Mouse (Mus musculus): ENCODE data around the gene Glipr1l3. TPM values are rescaled to one million over a fixed set of nuclear protein-coding genes. Genes with fewer than 3 reads are reported as not detected.
"Not testable (repeated sequence)": the region's sequence is repeated elsewhere in the genome, so short reads cannot be mapped to it uniquely, and the experiment has no call there.

Gene Glipr1l3
- total and polyA plus RNA-seq, 3 experiments: not detected

DNA sequence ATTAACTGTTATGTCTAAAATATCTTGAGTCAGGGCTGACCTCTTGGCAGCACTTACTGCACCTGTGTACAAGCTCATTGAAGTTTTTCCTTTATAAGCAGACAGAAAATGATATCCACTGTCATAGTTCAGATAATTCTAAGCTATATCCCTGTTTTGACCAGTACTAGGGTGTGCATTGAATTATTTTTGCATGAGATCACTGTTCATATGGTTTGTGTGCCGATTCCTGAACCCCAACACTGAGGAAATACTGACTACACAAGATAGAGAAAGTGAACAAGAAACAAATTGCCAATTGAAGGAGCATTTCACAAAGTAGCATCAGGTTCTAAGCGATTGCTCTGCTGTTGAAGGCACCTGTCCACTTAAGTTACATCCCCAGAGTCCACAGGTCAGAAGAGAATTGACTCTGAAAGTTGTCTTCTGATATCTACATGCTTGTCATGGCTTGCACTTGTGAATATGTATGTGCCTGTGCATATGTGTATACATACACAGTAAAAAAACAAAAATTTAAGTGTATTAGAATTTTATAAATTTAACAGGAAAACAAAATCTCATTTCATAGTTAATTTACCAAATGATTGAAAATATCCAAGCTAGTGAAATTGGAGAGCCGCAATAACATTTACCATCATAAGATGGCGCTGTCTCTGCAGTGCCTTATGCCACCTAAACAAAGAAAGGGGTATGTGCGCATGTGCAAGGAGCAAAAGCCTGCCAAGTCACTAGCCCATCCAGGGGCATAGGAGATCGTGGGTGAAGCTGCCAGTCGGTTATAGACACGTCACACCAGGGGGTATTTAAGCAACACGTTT, 21.9 kb downstream of the Glipr1l3 start:
- Histone ChIP-seq H3K9me3 (replicated peaks; ENCODE audit: low read length) (no peaks in the 10 kb centered on the region), H3K79me2 (replicated peaks; ENCODE audit: control insufficient read depth, extremely low read depth, insufficient read depth, poor library complexity, severe bottlenecking) (no peaks in the 10 kb centered on the region), H3K27me3 (replicated peaks) (no peaks in the 10 kb centered on the region), H3K4me2 (ENCODE audit: insufficient read depth, low read depth, poor library complexity, severe bottlenecking) (peak overlapping the region; percentile 47), H3K9ac (ENCODE audit: insufficient read depth, low read depth) (no peak overlapping the region), H3K4me3 (replicated peaks in 1 of 3; ENCODE audit: low read depth in 2 of 3, low read length in 2 of 3, poor library complexity in 1 of 3) (no peak overlapping the region), H3K36me3 (replicated peaks in 1 of 2; ENCODE audit: control insufficient read depth in 1 of 2, insufficient read depth in 1 of 2, low read length in 1 of 2) (no peaks in the 10 kb centered on the region), H3K4me1 (ENCODE audit: control insufficient read depth in 1 of 2, insufficient read depth in 2 of 2) (0 out of 4 replicates have a peak, but pooled peaks cover 0 to 2% of the 10 kb centered on the region in 2 experiments), H3K27ac (ENCODE audit: insufficient read depth, low read depth) (no peak overlapping the region)
- dilution Hi-C loops (cut with MboI; ENCODE audit: extremely low pct_ligation_motif_present, extremely low pct_unique_long_range_greater_than_20kb, low sequenced_read_pairs): no loop called here
- in situ Hi-C loops (cut with MboI; ENCODE audit: low pct_ligation_motif_present, low pct_unique_long_range_greater_than_20kb, low sequenced_read_pairs): no loop called here
- TF ChIP-seq CTCF (conservative IDR thresholded peaks at IDR 0.05 in 1 of 2, IDR thresholded peaks at IDR 0.05 in 1 of 2; ENCODE audit: low read depth in 2 of 2, low read length in 2 of 2) (peak; percentile 39 to 65; a peak in 3 of 4 replicates), RCOR1 (conservative IDR thresholded peaks at IDR 0.05; ENCODE audit: low read depth, low read length) (no peak), E2F4 (IDR thresholded peaks at IDR 0.05; ENCODE audit: insufficient replicate concordance, low read depth, low read length) (no peak), SMC3 (IDR thresholded peaks at IDR 0.05; ENCODE audit: low read depth, low read length) (peak; percentile 45), RAD21 (IDR thresholded peaks at IDR 0.05; ENCODE audit: low read depth, low read length) (peak; percentile 47), NRF1 (IDR thresholded peaks at IDR 0.05; ENCODE audit: low read depth, low read length) (peak; percentile 82)
- DNase-seq (ENCODE audit: extremely low read depth): peak; percentile 61

DNA sequence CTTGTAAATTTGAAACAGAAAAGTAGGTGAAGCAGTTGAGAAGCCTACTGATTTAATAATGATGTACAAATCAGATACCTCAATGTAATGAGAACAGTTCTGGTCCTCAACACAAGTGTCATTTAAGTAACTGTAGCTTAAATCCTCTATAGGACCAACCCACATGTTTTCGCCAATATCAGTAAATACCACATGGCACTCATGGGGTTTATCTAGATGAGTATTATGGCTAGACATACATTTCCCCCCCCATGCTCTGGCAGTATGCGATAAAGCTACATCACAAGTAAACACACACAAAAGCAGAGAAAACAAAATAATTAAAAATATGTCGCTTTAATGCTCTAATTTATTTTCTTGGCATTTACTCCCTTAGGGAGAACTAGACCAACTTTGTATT, 27.9 kb downstream of the Glipr1l3 start:
- no peaks in the 10 kb centered on the region for H3K4me1 ChIP-seq (ENCODE audit: control insufficient read depth in 1 of 2, insufficient read depth in 2 of 2)
- in situ Hi-C loops (cut with MboI; ENCODE audit: low pct_ligation_motif_present, low pct_unique_long_range_greater_than_20kb, low sequenced_read_pairs) (no loop called here), dilution Hi-C loops (cut with MboI; ENCODE audit: extremely low pct_ligation_motif_present, extremely low pct_unique_long_range_greater_than_20kb, low sequenced_read_pairs) (no loop called here)

DNA sequence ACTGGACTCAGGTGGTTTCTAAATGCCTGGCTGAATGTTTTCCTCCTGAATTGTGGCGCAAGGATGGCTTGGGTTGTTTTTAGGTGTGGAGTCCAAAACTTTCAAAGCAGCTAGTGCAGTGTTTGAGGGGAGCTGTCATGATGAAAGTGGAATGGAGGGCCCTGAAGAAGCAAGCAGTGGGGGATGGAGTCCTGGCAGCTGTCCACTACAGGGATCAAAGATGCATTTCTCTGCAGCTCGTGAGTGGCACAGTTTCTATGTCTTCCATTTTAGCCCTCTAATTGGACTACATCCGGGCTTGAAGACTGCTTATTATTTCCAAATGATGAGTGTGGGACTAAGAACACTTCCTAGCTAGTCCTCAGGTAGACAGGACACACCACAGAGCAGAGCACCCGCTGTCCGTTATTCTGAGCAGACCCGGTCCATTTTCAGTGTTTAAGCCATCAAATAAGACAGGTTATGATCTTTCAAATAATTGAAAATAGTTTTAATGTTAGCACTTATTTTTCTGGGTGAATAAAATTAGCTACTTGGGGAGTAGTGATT, 32.4 kb downstream of the Glipr1l3 start:
- H3K4me1 ChIP-seq (ENCODE audit: control insufficient read depth in 1 of 2, insufficient read depth in 2 of 2); H3K27me3 ChIP-seq (replicated peaks); H3K9me3 ChIP-seq (replicated peaks; ENCODE audit: low read length); H3K9ac ChIP-seq (ENCODE audit: insufficient read depth, low read depth); dilution Hi-C loops (cut with MboI; ENCODE audit: extremely low pct_ligation_motif_present, extremely low pct_unique_long_range_greater_than_20kb, low sequenced_read_pairs); DNase-seq (ENCODE audit: extremely low read depth); H3K36me3 ChIP-seq (replicated peaks in 1 of 2; ENCODE audit: control insufficient read depth in 1 of 2, insufficient read depth in 1 of 2, low read length in 1 of 2); H3K4me2 ChIP-seq (ENCODE audit: insufficient read depth, low read depth, poor library complexity, severe bottlenecking); H3K27ac ChIP-seq (ENCODE audit: insufficient read depth, low read depth); H3K4me3 ChIP-seq (replicated peaks in 1 of 3; ENCODE audit: low read depth in 2 of 3, low read length in 2 of 3, poor library complexity in 1 of 3); H3K79me2 ChIP-seq (replicated peaks; ENCODE audit: control insufficient read depth, extremely low read depth, insufficient read depth, poor library complexity, severe bottlenecking); in situ Hi-C loops (cut with MboI; ENCODE audit: low pct_ligation_motif_present, low pct_unique_long_range_greater_than_20kb, low sequenced_read_pairs): not testable (repeated sequence)

More for the DNA sequence above, 27.9 kb downstream of the Glipr1l3 start:
- no peak overlapping the region for H3K4me3 ChIP-seq (replicated peaks in 1 of 3; ENCODE audit: low read depth in 2 of 3, low read length in 2 of 3, poor library complexity in 1 of 3)
- no peaks in the 10 kb centered on the region for H3K27me3 ChIP-seq (replicated peaks)
- no peaks in the 10 kb centered on the region for H3K79me2 ChIP-seq (replicated peaks; ENCODE audit: control insufficient read depth, extremely low read depth, insufficient read depth, poor library complexity, severe bottlenecking)
- TF ChIP-seq ZNF384 (IDR thresholded peaks at IDR 0.05; ENCODE audit: low read depth, low read length): no peak
- no peak for TF ChIP-seq RAD21 (IDR thresholded peaks at IDR 0.05; ENCODE audit: low read depth, low read length)
- TF ChIP-seq E2F4 (IDR thresholded peaks at IDR 0.05; ENCODE audit: insufficient replicate concordance, low read depth, low read length): no peak
- no peak for TF ChIP-seq USF1 (IDR thresholded peaks at IDR 0.05; ENCODE audit: low read depth, low read length)
- no peak for TF ChIP-seq TBP (conservative IDR thresholded peaks at IDR 0.05; ENCODE audit: low read depth, low read length)
- no peak for TF ChIP-seq MYC (IDR thresholded peaks at IDR 0.05; ENCODE audit: low read depth, low read length)
- no peak for TF ChIP-seq MAX (IDR thresholded peaks at IDR 0.05; ENCODE audit: low read length)
- no peak for TF ChIP-seq CTCF (conservative IDR thresholded peaks at IDR 0.05 in 1 of 2, IDR thresholded peaks at IDR 0.05 in 1 of 2; ENCODE audit: low read depth in 2 of 2, low read length in 2 of 2)
- no peak for TF ChIP-seq MEF2A (IDR thresholded peaks at IDR 0.05; ENCODE audit: borderline replicate concordance, low read depth, low read length)
- no peak for TF ChIP-seq UBTF (IDR thresholded peaks at IDR 0.05; ENCODE audit: low read depth, low read length)
- TF ChIP-seq MAZ (IDR thresholded peaks at IDR 0.05; ENCODE audit: low read depth, low read length): no peak
- TF ChIP-seq EP300 (IDR thresholded peaks at IDR 0.05; ENCODE audit: low read length): no peak
- no peak for TF ChIP-seq ETS1 (conservative IDR thresholded peaks at IDR 0.05; ENCODE audit: low read depth, low read length)
- no peak for TF ChIP-seq SMC3 (IDR thresholded peaks at IDR 0.05; ENCODE audit: low read depth, low read length)
- TF ChIP-seq MXI1 (IDR thresholded peaks at IDR 0.05; ENCODE audit: low read depth, low read length): no peak
- no peak for TF ChIP-seq PAX5 (IDR thresholded peaks at IDR 0.05; ENCODE audit: low read length)
- H3K27ac ChIP-seq (ENCODE audit: insufficient read depth, low read depth): no peak overlapping the region
- H3K4me2 ChIP-seq (ENCODE audit: insufficient read depth, low read depth, poor library complexity, severe bottlenecking): no peak overlapping the region
- no peaks in the 10 kb centered on the region for H3K36me3 ChIP-seq (replicated peaks in 1 of 2; ENCODE audit: control insufficient read depth in 1 of 2, insufficient read depth in 1 of 2, low read length in 1 of 2)
- no peak overlapping the region for H3K9ac ChIP-seq (ENCODE audit: insufficient read depth, low read depth)
- no peaks in the 10 kb centered on the region for H3K9me3 ChIP-seq (replicated peaks; ENCODE audit: low read length)
- no peak for DNase-seq (ENCODE audit: extremely low read depth)

Data from CH12.LX (cell line).